Mouse (Mus musculus) testis, adult 2 months (tissue): ENCODE data around the gene Btg2.

Source experiments
- CTCF ChIP-seq: fragments of 200-500 bp; IDR thresholded peaks from 2 replicates; pipeline ENCODE4 v1.5.1; 2012; ENCODE audit warnings: low read depth, mild to moderate bottlenecking, inconsistent platforms, low read length, moderate library complexity; ENCODE audit not compliant: control insufficient read depth, insufficient read depth, insufficient replicate concordance
- POLR2A ChIP-seq: fragments of 200-500 bp; IDR thresholded peaks from 2 replicates; pipeline ENCODE4 v1.6.1; 2012; ENCODE audit warnings: low read depth, mild to moderate bottlenecking, inconsistent platforms, low read length, moderate library complexity; ENCODE audit not compliant: control insufficient read depth

DNA sequence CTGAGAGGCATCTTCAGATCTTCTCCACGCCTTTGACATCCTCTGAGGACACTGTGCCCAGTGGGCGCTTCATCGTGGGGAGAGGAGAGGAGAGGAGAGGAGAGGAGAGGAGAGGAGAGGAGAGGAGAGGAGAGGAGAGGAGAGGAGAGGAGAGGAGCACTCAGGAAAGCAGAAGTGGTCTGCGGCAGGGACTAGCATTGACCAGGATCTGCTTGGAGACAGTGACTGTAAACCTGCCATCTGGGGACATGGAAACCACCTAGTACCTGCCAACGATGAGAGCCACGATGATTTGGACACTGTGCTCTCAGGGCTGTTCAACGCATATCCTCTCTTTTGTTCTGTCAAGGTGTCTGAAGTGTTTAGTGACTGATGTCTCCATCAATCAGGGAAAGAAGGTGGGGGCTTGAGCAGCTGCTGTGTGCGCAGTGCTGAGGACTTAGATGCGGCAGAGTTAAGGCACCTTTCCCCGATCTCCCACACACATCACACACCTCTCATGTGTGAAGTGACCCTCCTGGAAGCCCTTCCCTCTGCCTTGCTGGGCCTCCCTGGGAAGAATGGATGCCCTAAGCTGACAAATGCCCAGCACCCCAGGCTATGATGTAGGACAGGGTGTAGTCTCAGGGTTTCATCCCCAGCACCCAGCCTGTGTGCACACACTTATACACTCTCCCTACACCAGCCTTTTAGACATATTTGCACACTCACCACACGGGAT lies 26.3 kb upstream of the Btg2 start:
- no peak for TF ChIP-seq POLR2A
- TF ChIP-seq CTCF, result no peak
